Mouse (Mus musculus): ENCODE data around the gene Cts6.
"Not testable (repeated sequence)": the region's sequence is repeated elsewhere in the genome, so short reads cannot be mapped to it uniquely, and the experiment has no call there.

The Cts6 gene

DNA sequence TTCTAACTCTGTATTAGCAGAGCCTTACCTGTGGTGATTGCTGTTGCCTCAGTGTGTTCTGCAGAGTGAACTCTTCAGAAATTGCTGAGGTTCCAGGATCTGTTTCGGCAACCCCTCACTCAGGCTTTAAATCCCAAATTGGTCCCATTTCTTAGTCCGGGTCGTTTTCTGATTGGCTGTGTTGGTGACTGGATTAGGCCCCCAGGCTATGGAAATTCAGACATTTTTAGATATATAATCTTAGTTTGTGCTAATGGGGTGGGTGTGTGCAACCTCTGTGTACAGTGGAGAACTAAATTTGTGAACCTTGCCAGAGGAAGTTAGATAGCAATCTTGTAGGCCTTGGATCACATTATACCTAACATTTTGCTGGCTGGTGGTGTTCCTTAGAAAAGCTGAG is at the start of gene Cts6:
TSS of gene Cts6 (minus strand) at position 101 of the 400 bp plus-strand sequence.
- DNase-seq (ENCODE audit: low read depth): no peak

- DNase-seq (ENCODE audit: low read depth): peak; percentile 85
Measured at GRCm38 (mm10) chr13:61241076-61241947, 38.1 kb upstream of the Cts6 start.

DNA sequence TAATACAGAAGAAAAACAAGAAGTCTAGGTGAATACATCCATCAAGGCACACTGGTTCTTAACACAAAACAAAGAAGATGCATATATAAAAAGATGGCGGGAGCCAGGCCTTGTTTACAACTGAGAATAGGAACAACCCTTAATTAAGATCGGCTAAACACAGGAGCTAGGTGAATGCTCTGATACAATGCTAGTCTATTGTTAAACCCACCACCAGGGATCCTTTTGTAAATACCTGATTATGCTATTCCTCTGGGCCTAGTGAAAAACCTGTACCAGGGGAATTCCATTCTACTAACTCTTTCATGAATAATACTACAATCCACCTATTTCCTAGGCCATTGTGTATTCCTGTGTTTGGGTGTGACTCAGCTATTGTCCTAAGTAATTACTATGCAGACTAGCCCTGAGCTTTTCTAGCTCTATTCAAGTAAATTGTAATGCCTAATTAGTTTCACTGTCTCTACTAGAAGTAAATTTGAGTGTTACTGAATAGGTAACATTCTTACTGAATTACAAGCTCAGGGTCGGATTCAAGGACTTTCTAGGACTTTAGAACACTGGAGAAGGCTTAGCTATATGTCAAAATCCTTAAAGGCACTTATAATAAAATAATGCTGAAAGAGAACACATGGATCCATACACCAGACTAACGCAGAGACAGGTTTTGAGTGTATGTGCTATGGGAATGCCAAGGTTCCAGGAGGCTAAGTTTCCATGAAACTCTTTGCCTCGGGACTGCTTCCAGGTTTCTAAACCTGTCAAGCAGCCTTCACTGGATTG is 17.9 kb downstream of the Cts6 start:
- DNase-seq (ENCODE audit: low read depth): not testable (repeated sequence)

DNA sequence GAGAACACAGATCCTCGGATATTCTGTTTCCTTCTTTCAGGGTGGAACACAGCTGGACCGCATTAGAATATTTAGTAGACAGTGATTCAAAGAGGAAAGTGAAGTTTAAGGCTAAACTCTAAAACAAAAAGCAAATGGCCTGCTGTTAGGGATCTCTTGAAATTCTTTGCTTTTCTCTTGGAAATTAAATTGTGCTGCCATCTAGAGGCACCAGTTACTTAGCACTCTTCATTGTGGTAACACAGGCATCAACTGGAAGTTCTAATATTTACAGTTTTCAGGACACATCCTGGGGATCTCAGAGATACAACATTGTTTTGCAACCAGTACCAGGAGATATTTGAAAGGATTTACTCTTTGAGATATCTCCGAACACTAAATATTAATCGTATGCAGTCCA is 38.6 kb downstream of the Cts6 start:
- peak; percentile 43 for DNase-seq (ENCODE audit: low read depth)

DNA sequence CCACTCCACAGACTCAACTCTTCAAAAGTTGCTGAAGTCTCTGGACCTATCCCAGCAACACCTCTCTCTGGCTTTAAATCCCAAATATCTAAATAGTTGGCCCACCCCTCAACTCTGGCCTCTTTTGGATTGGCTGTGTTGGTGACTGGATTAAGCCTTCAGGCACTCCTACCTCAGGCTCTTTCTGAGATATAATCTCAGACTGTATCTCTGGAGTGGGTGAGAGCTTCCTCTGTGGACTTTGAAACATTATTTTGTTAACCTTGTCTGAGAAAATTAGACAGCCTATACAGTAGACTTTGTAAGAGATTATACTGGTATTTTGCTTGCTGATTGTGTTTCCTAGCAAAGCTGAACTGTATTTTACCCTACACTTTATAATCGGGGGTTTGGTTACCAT is 39.1 kb downstream of the Cts6 start, which contains the start of gene Ctsr:
TSS of gene Ctsr (minus strand) at position 101 of the 400 bp plus-strand sequence.
- DNase-seq (ENCODE audit: low read depth): no peak
